ENCODE assay signal across 20 mouse cellular contexts in the genomic region with DNA sequence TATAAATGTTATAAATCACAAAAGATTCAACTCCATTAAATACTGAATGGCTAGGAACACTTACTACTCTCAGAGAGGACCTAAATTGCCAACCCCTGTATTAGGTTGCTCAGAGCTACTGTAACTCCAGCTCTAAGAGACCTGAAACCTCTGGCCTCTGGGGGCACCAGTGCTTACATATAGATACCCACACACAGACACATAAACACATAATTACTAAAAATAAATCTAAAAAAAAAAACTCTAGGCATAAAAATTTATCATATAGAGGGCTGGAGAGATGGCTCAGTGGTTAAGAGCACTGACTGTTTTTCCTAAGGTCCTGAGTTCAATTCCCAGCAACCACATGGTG. TPM values are rescaled to one million over a fixed set of nuclear protein-coding genes. Genes with fewer than 3 reads are reported as not detected.
DNase-seq lines count a peak whose midpoint lies in the region; ATAC-seq and TF ChIP-seq lines count a peak whose summit lies in the region.
"Had no signal": no experiment of that assay in that cellular context is flagged by ENCODE, and none has a peak within 500 bp of the region (broad histone marks: within the 10 kb centered on the region; RNA-seq: fewer than 3 reads in every experiment).

No protein-coding gene starts in this region.

- H3K36me3 ChIP-seq in heart, adult 2 months (ENCODE audit: control insufficient read depth, insufficient read depth, low read length), result peaks cover 26% of the 10 kb centered on the region
- H3K36me3 ChIP-seq in hindbrain, embryonic 12.5 days, result 0 out of 2 replicates have a peak, but pooled peaks cover 4% of the 10 kb centered on the region
- H3K36me3 ChIP-seq: heart, embryonic 13.5 days; hindbrain, embryonic 15.5 days had no signal

- no peak overlapping the region for H3K4me2 ChIP-seq in hindbrain, embryonic 12.5 days (replicated peaks)
- H3K4me2 ChIP-seq: forebrain, embryonic 13.5 days; heart, embryonic 13.5 days; hindbrain, embryonic 15.5 days had no signal

- H3K79me2 ChIP-seq in heart, adult 2 months (replicated peaks; ENCODE audit: control insufficient read depth, insufficient read depth, low read length), result peaks cover 10% of the 10 kb centered on the region

- TF ChIP-seq EP300 in heart, adult 2 months (IDR thresholded peaks at IDR 0.05; ENCODE audit: insufficient read depth, low read depth, low read length), result no peak

- H3K27me3 ChIP-seq in heart, adult 2 months (ENCODE audit: control insufficient read depth, insufficient read depth, low read length), result no peaks in the 10 kb centered on the region
- H3K27me3 ChIP-seq in hindbrain, embryonic 12.5 days, result no peaks in the 10 kb centered on the region
- H3K27me3 ChIP-seq: forebrain, embryonic 13.5 days; heart, embryonic 13.5 days; hindbrain, embryonic 15.5 days had no signal

- no peak for DNase-seq in heart, adult 2 months
- DNase-seq in heart, postnatal 14 days, result no peak
- DNase-seq in layer of hippocampus, adult 2 months (ENCODE audit: low spot score in 2 of 2), result no peak
- DNase-seq in layer of hippocampus, adult 9-11 months, result no peak
- peak; percentile 56 for DNase-seq in thymus, postnatal 14 days
- no peak for DNase-seq in thymus, postnatal 10 days (ENCODE audit: low spot score in 2 of 2)
- DNase-seq: adrenal gland, adult 8-10 months; adrenal gland, postnatal 36 days; cerebellum, adult 2 months; cerebellum, postnatal 10 days; forebrain, postnatal 0 days; gastrocnemius, postnatal 14 days; heart, postnatal 10 days had no signal

- no peak for TF ChIP-seq POLR2A in heart, adult 2 months (IDR thresholded peaks at IDR 0.05; ENCODE audit: insufficient read depth, low read depth, low read length)

- H3K4me1 ChIP-seq in heart, adult 2 months (ENCODE audit: control insufficient read depth, insufficient read depth, low read length), result peaks cover 24% of the 10 kb centered on the region
- H3K4me1 ChIP-seq in hindbrain, embryonic 12.5 days, result peaks cover 17% of the 10 kb centered on the region

- no peaks in the 10 kb centered on the region for H3K9me3 ChIP-seq in hindbrain, embryonic 12.5 days (replicated peaks)
- H3K9me3 ChIP-seq: embryonic facial prominence, embryonic 10.5 days; forebrain, embryonic 13.5 days; G1E; heart, embryonic 13.5 days; hindbrain, embryonic 10.5 days; hindbrain, embryonic 15.5 days had no signal

- intact Hi-C loops in heart, adult 2 months (cut with DNase I), result no loop called here
- intact Hi-C loops in heart, postnatal 14 days (cut with DNase I), result no loop called here

- H3K4me3 ChIP-seq in heart, adult 2 months, result no peak overlapping the region
- no peak overlapping the region for H3K4me3 ChIP-seq in layer of hippocampus, adult 2 months
- H3K4me3 ChIP-seq in hindbrain, embryonic 12.5 days, result no peak overlapping the region
- H3K4me3 ChIP-seq: embryonic facial prominence, embryonic 10.5 days; forebrain, embryonic 13.5 days; heart, embryonic 13.5 days; hindbrain, embryonic 10.5 days; hindbrain, embryonic 15.5 days had no signal

- no peak overlapping the region for H3K27ac ChIP-seq in heart, adult 2 months
- H3K27ac ChIP-seq in layer of hippocampus, adult 2 months, result peak overlapping the region; percentile 68; the same call in 1 of the 2 replicates
- H3K27ac ChIP-seq in hindbrain, embryonic 12.5 days, result no peak overlapping the region
- H3K27ac ChIP-seq: embryonic facial prominence, embryonic 10.5 days; forebrain, embryonic 13.5 days; heart, embryonic 13.5 days; hindbrain, embryonic 10.5 days; hindbrain, embryonic 15.5 days had no signal

- TF ChIP-seq CTCF in heart, adult 2 months (IDR thresholded peaks at IDR 0.05), result peak; percentile 22; the same call in 1 of the 2 replicates
- peak; percentile 26 for TF ChIP-seq CTCF in layer of hippocampus, adult 2 months (conservative IDR thresholded peaks at IDR 0.05)

- no peak overlapping the region for H3K9ac ChIP-seq in heart, adult 2 months (ENCODE audit: low read depth, low read length)
- H3K9ac ChIP-seq in hindbrain, embryonic 12.5 days, result no peak overlapping the region
- H3K9ac ChIP-seq: forebrain, embryonic 13.5 days; forebrain, postnatal 0 days; heart, embryonic 13.5 days; hindbrain, embryonic 15.5 days had no signal

- no peak for ATAC-seq in hindbrain, embryonic 12.5 days (ENCODE audit: low FRiP score)
- ATAC-seq: forebrain, embryonic 13.5 days; forebrain, postnatal 0 days had no signal

RNA-seq across cellular contexts. Expression of a gene that starts 30.8 kb away (rescaled TPM):
- 100 to 1,000 TPM in 1 of 2 experiments, 10 to 100 TPM in 1; 51.9 to 102 TPM for total RNA-seq in heart, adult 2 months (2021)
- 48.1 and 51.2 TPM in 2 replicates for polyA plus RNA-seq in heart, adult 2 months (2012; rRNA removed)
- total RNA-seq in heart, postnatal 14 days (2021), result 10 to 100 TPM; 79.8 to 92.2 TPM
- total RNA-seq in layer of hippocampus, adult 2 months (2021), result 100 to 1,000 TPM; 129 to 134 TPM
- polyA plus RNA-seq in hindbrain, embryonic 12.5 days (2016; fragmentation: Nextera tagmentation; extraction: Ambion mirVana), result 155 and 166 TPM in 2 replicates

RNA-seq across cellular contexts. Expression of a gene that starts 46.8 kb away (rescaled TPM):
- 10 to 100 TPM; 12.1 to 18.0 TPM for total RNA-seq in heart, adult 2 months (2021)
- 12.0 and 13.2 TPM in 2 replicates for polyA plus RNA-seq in heart, adult 2 months (2012; rRNA removed)
- total RNA-seq in heart, postnatal 14 days (2021), result 10 to 100 TPM; 17.8 to 19.1 TPM
- total RNA-seq in layer of hippocampus, adult 2 months (2021), result 1 to 10 TPM; 1.4 to 1.6 TPM
- 5.0 and 5.3 TPM in 2 replicates for polyA plus RNA-seq in hindbrain, embryonic 12.5 days (2016; fragmentation: Nextera tagmentation; extraction: Ambion mirVana)
- polyA plus RNA-seq: G1E had no signal

RNA-seq across cellular contexts. Expression of a gene that starts 47.0 kb away (rescaled TPM):
- total RNA-seq in heart, adult 2 months (2021), result 1 to 10 TPM in 1 of 2 experiments, under 1 TPM in 1; 0.75 to 1.1 TPM
- 0.18 and 0.50 TPM in 2 replicates for polyA plus RNA-seq in heart, adult 2 months (2012; rRNA removed)
- total RNA-seq in heart, postnatal 14 days (2021), result 1 to 10 TPM; 4.4 to 8.5 TPM
- 1 to 10 TPM; 2.0 to 2.2 TPM for total RNA-seq in layer of hippocampus, adult 2 months (2021)
- 81.5 and 87.9 TPM in 2 replicates for polyA plus RNA-seq in hindbrain, embryonic 12.5 days (2016; fragmentation: Nextera tagmentation; extraction: Ambion mirVana)

Comparison
In these comparisons a context has a peak if more than half of its experiments do, and no peak if none do; other contexts are left out.
1. RNA of a gene that starts 46.8 kb away (total RNA-seq): 17.8 to 19.1 TPM in heart, postnatal 14 days and 12.1 to 18.0 TPM in heart, adult 2 months; 1.4 to 1.6 TPM in layer of hippocampus, adult 2 months; every median in the first group is over 4 times any median in the second.